Mouse (Mus musculus) C2C12 (cell line): ENCODE data around the gene Inpp5k. TPM values are rescaled to one million over a fixed set of nuclear protein-coding genes. Genes with fewer than 3 reads are reported as not detected.

Source experiments
- H3K27me3 ChIP-seq: one replicate; pipeline ENCODE4 v1.6.1; 2011; ENCODE audit not compliant: control insufficient read depth, insufficient read depth, insufficient read length
- H3K36me3 ChIP-seq: one replicate; pipeline ENCODE4 v1.6.1; 2011; ENCODE audit not compliant: control insufficient read depth, insufficient read depth
- H3K4me3 ChIP-seq: one replicate; pipeline ENCODE4 v1.5.1; 2011; ENCODE audit warnings: mild to moderate bottlenecking, control low read depth; ENCODE audit not compliant: poor library complexity, insufficient read depth, severe bottlenecking
- H3K79me2 ChIP-seq: one replicate; pipeline ENCODE4 v1.6.1; 2011; ENCODE audit not compliant: control insufficient read depth, insufficient read depth
- H3K79me3 ChIP-seq: one replicate; pipeline ENCODE4 v1.6.1; 2011; ENCODE audit warnings: low read depth, control low read depth
- H3ac ChIP-seq: one replicate; pipeline ENCODE3; 2011; ENCODE audit warnings: low read depth; ENCODE audit not compliant: control insufficient read depth, insufficient read length
- CEBPB ChIP-seq: IDR thresholded peaks from one replicate; pipeline ENCODE4 v1.6.1; 2011; ENCODE audit warnings: low read depth, mild to moderate bottlenecking, control low read depth, moderate library complexity
- CTCF ChIP-seq: IDR thresholded peaks from one replicate; pipeline ENCODE4 v1.5.1; 2011; ENCODE audit not compliant: control insufficient read depth, insufficient read depth, insufficient read length
- FOSL1 ChIP-seq: IDR thresholded peaks from one replicate; pipeline ENCODE4 v1.8.0; 2011; ENCODE audit warnings: mild to moderate bottlenecking, low read length; ENCODE audit not compliant: poor library complexity, insufficient read depth, severe bottlenecking
- MAX ChIP-seq: IDR thresholded peaks from one replicate; pipeline ENCODE4 v1.6.1; 2011; ENCODE audit warnings: mild to moderate bottlenecking, control low read depth
- MYOD1 ChIP-seq: IDR thresholded peaks from one replicate; pipeline ENCODE4 v1.6.1; 2011; ENCODE audit warnings: low read depth; ENCODE audit not compliant: control insufficient read depth, insufficient read length
- MYOG ChIP-seq: IDR thresholded peaks from one replicate; pipeline ENCODE4 v1.6.1; 2011; ENCODE audit not compliant: control insufficient read depth, insufficient read length; ENCODE audit errors: extremely low read depth
- USF1 ChIP-seq: IDR thresholded peaks from one replicate; pipeline ENCODE4 v1.6.1; 2011; ENCODE audit warnings: low read depth, mild to moderate bottlenecking, control low read depth, moderate library complexity
- polyA plus RNA-seq: library from polyadenylated mRNA; unstranded; fragments of >200 nt; fragmentation: generic; extraction: Trizol; gene quantifications from one replicate; pipeline ENCODE4 v1.2.1, GENCODE M21; 2012; ENCODE audit warnings: missing spikeins

The Inpp5k gene
- polyA plus RNA-seq, 1 experiment = 8.9 TPM

GRCm38 (mm10) chr11:75586963-75587362 lies 43.8 kb upstream of the Inpp5k start:
- Histone ChIP-seq H3K4me3 (no peak overlapping the region), H3K79me2 (peaks cover 41% of the 10 kb centered on the region), H3K79me3 (peaks cover 36% of the 10 kb centered on the region), H3ac (no peak overlapping the region), H3K36me3 (peaks cover 18% of the 10 kb centered on the region), H3K27me3 (no peaks in the 10 kb centered on the region)
- no peak for TF ChIP-seq MAX
- TF ChIP-seq MYOG = no peak
- TF ChIP-seq CEBPB = no peak
- no peak for TF ChIP-seq CTCF
- no peak for TF ChIP-seq USF1
- TF ChIP-seq MYOD1 = no peak
- TF ChIP-seq FOSL1 = no peak

GRCm38 (mm10) chr11:75587493-75588284 lies 43.1 kb upstream of the Inpp5k start, which contains the start of gene Pitpna:
Gene Pitpna (plus strand): TSS chr11:75588097.
- Histone ChIP-seq H3K79me2 (peaks cover 46% of the 10 kb centered on the region), H3ac (peak within 1 kb of the TSS; percentile 73), H3K4me3 (peak within 1 kb of the TSS; percentile 66), H3K27me3 (no peaks in the 10 kb centered on the region), H3K36me3 (peaks cover 21% of the 10 kb centered on the region), H3K79me3 (peaks cover 37% of the 10 kb centered on the region)
- TF ChIP-seq MYOD1 (no peak), USF1 (no peak), MYOG (no peak), MAX (no peak), CEBPB (no peak), CTCF (no peak), FOSL1 (no peak)

GRCm38 (mm10) chr11:75588285-75588941 lies 42.4 kb upstream of the Inpp5k start:
- Histone ChIP-seq H3K36me3 (peaks cover 28% of the 10 kb centered on the region), H3K27me3 (no peaks in the 10 kb centered on the region)

GRCm38 (mm10) chr11:75592612-75593011 lies 38.2 kb upstream of the Inpp5k start:
- Histone ChIP-seq H3K4me3 (no peak overlapping the region), H3K36me3 (peaks cover 64% of the 10 kb centered on the region)

More at GRCm38 (mm10) chr11:75588285-75588941, 42.4 kb upstream of the Inpp5k start:
- H3ac ChIP-seq = peak overlapping the region; percentile 73
- peak overlapping the region; percentile 66 for H3K4me3 ChIP-seq
- TF ChIP-seq FOSL1 (no peak), MYOG (no peak), MYOD1 (no peak), CEBPB (no peak), MAX (no peak), CTCF (no peak), USF1 (no peak)
- H3K79me2 ChIP-seq = peaks cover 53% of the 10 kb centered on the region
- peaks cover 37% of the 10 kb centered on the region for H3K79me3 ChIP-seq

GRCm38 (mm10) chr11:75594431-75594830 lies 36.4 kb upstream of the Inpp5k start:
- TF ChIP-seq FOSL1 (no peak), CTCF (no peak), MYOG (no peak), CEBPB (no peak), MAX (no peak), USF1 (no peak), MYOD1 (no peak)
- peaks cover 29% of the 10 kb centered on the region for H3K79me3 ChIP-seq
- no peaks in the 10 kb centered on the region for H3K27me3 ChIP-seq
- H3K79me2 ChIP-seq = peaks cover 74% of the 10 kb centered on the region
- no peak overlapping the region for H3ac ChIP-seq
- peaks cover 82% of the 10 kb centered on the region for H3K36me3 ChIP-seq
- H3K4me3 ChIP-seq = no peak overlapping the region

More at GRCm38 (mm10) chr11:75592612-75593011, 38.2 kb upstream of the Inpp5k start:
- TF ChIP-seq MYOG (no peak), MAX (no peak), USF1 (no peak), FOSL1 (no peak), CTCF (no peak), MYOD1 (no peak), CEBPB (no peak)
- no peaks in the 10 kb centered on the region for H3K27me3 ChIP-seq
- peaks cover 90% of the 10 kb centered on the region for H3K79me2 ChIP-seq
- peak overlapping the region; percentile 4 for H3ac ChIP-seq
- peaks cover 42% of the 10 kb centered on the region for H3K79me3 ChIP-seq
